Mouse (Mus musculus) monocyte, adult 2 months (primary cell): ENCODE data around the gene B3galt1.

Experiments
- DNase-seq, 2 experiments: peaks; one replicate each; pipeline ENCODE4 v3.0.0; 2022; ENCODE audit warnings: low spot score in 2 of 2, low read depth in 1 of 2

Gene B3galt1

GRCm38 (mm10) chr2:68040752-68041151, 475.1 kb downstream of the B3galt1 start:
- DNase-seq: no peak

GRCm38 (mm10) chr2:68052481-68052880, 486.8 kb downstream of the B3galt1 start:
- DNase-seq: no peak

GRCm38 (mm10) chr2:68053243-68053642, 487.6 kb downstream of the B3galt1 start:
- no peak for DNase-seq

- DNase-seq: no peak
Measured at GRCm38 (mm10) chr2:68061341-68061740, 495.7 kb downstream of the B3galt1 start.

GRCm38 (mm10) chr2:68079426-68080360, 514.0 kb downstream of the B3galt1 start:
- no peak for DNase-seq

GRCm38 (mm10) chr2:68080872-68081280, 515.2 kb downstream of the B3galt1 start:
- DNase-seq: no peak

- no peak for DNase-seq
Measured at GRCm38 (mm10) chr2:68084483-68084882, 518.8 kb downstream of the B3galt1 start.

- DNase-seq: no peak
Measured at GRCm38 (mm10) chr2:68086101-68086500, 520.4 kb downstream of the B3galt1 start.

GRCm38 (mm10) chr2:68091559-68091958, 525.9 kb downstream of the B3galt1 start:
- DNase-seq: no peak

GRCm38 (mm10) chr2:68104641-68105040, 539.0 kb downstream of the B3galt1 start:
- no peak for DNase-seq

GRCm38 (mm10) chr2:68118076-68118475, 552.4 kb downstream of the B3galt1 start:
- no peak for DNase-seq

GRCm38 (mm10) chr2:68124751-68125150, 559.1 kb downstream of the B3galt1 start:
- DNase-seq: no peak

GRCm38 (mm10) chr2:68141094-68141493, 575.4 kb downstream of the B3galt1 start:
- no peak for DNase-seq

GRCm38 (mm10) chr2:68143292-68143691, 577.6 kb downstream of the B3galt1 start:
- no peak for DNase-seq

GRCm38 (mm10) chr2:68159751-68160150, 594.1 kb downstream of the B3galt1 start:
- DNase-seq: no peak

GRCm38 (mm10) chr2:68160566-68160965, 594.9 kb downstream of the B3galt1 start:
- no peak for DNase-seq

GRCm38 (mm10) chr2:68162012-68162411, 596.3 kb downstream of the B3galt1 start:
- DNase-seq: no peak

GRCm38 (mm10) chr2:68171306-68171705, 605.6 kb downstream of the B3galt1 start:
- DNase-seq: no peak
